Mouse (Mus musculus): Measurements from ENCODE around the gene Vmn1r78. TPM values are rescaled to one million over a fixed set of nuclear protein-coding genes. Genes with fewer than 3 reads are reported as not detected.

The Vmn1r78 gene
- not detected in 2 replicates for polyA plus RNA-seq (2012; rRNA removed)

GRCm38 (mm10) chr7:12149957-12150356, at the start of gene Vmn1r78:
Gene Vmn1r78, plus strand, starts transcription at chr7:12150257.

GRCm38 (mm10) chr7:12170979-12171378, 20.9 kb downstream of the Vmn1r78 start, which contains the start of gene Vmn1r79:
Gene Vmn1r79, plus strand, starts transcription at chr7:12171279.

GRCm38 (mm10) chr7:12188986-12189385, 38.9 kb downstream of the Vmn1r78 start, which contains the start of gene Vmn1r80:
Gene Vmn1r80, plus strand, starts transcription at chr7:12189286.

Other genes starting within 250 kb of the Vmn1r78 start
- not detected in 2 replicates for gene Vmn1r76, start 212.0 kb upstream of the Vmn1r78 start, polyA plus RNA-seq (2012; rRNA removed)
- not detected in 2 replicates for gene Vmn1r77, start 113.5 kb upstream of the Vmn1r78 start, polyA plus RNA-seq (2012; rRNA removed)
- not detected in 2 replicates for gene Vmn1r79, start 21.0 kb downstream of the Vmn1r78 start, polyA plus RNA-seq (2012; rRNA removed)
- not detected in 2 replicates for gene Vmn1r80, start 39.0 kb downstream of the Vmn1r78 start, polyA plus RNA-seq (2012; rRNA removed)
- not detected in 2 replicates for gene Vmn1r81, start 118.0 kb downstream of the Vmn1r78 start, polyA plus RNA-seq (2012; rRNA removed)
- not detected in 2 replicates for gene Vmn1r82, start 150.2 kb downstream of the Vmn1r78 start, polyA plus RNA-seq (2012; rRNA removed)
- gene Vmn1r83, start 179.2 kb downstream of the Vmn1r78 start, polyA plus RNA-seq (2012; rRNA removed): not detected in 2 replicates
- gene Vmn1r84, start 219.0 kb downstream of the Vmn1r78 start, polyA plus RNA-seq (2012; rRNA removed): not detected in 2 replicates

Measured in central nervous system, embryonic 11.5 days (tissue).